In genomic region chr13:48284918-48285693, GRCm38 (mm10) we compare ENCODE assay signal across 13 mouse cellular contexts. TPM values are rescaled to one million over a fixed set of nuclear protein-coding genes. Genes with fewer than 3 reads are reported as not detected.
"Had no signal": no experiment of that assay in that cellular context is flagged by ENCODE, and none has a peak within 500 bp of the region (broad histone marks: within the 10 kb centered on the region; RNA-seq: fewer than 3 reads in every experiment).

No protein-coding gene starts in this region.

- H3K27ac ChIP-seq: kidney, postnatal 0 days; layer of hippocampus, adult 2 months; limb, embryonic 13.5 days; liver, embryonic 14.5 days; neural tube, embryonic 13.5 days had no signal

- H3K4me3 ChIP-seq: layer of hippocampus, adult 2 months; limb, embryonic 13.5 days; neural tube, embryonic 13.5 days had no signal

- H3K9me3 ChIP-seq: limb, embryonic 13.5 days; neural tube, embryonic 13.5 days had no signal

- H3K4me2 ChIP-seq: limb, embryonic 13.5 days; neural tube, embryonic 13.5 days had no signal

- H3K9ac ChIP-seq: limb, embryonic 13.5 days; liver, embryonic 14.5 days; neural tube, embryonic 13.5 days had no signal

- H3K27me3 ChIP-seq: limb, embryonic 13.5 days; neural tube, embryonic 13.5 days had no signal

- DNase-seq: kidney, adult 11 months; kidney, adult 9 months; kidney, postnatal 4 days; left cerebral cortex, postnatal 4 days; lung, adult 18-20 months; lung, postnatal 36 days; thymus, postnatal 36 days had no signal

- H3K36me3 ChIP-seq: limb, embryonic 13.5 days; neural tube, embryonic 13.5 days had no signal

RNA-seq across cellular contexts. Expression of gene Id4, which starts 24.1 kb away (rescaled TPM):
- total RNA-seq: megakaryocyte progenitor cell, adult 5-6 weeks had no signal
